Mouse (Mus musculus) embryonic facial prominence, embryonic 10.5 days (tissue): Measurements from ENCODE around the gene Thsd7b. TPM values are rescaled to one million over a fixed set of nuclear protein-coding genes. Genes with fewer than 3 reads are reported as not detected.
"Not testable (repeated sequence)": the region's sequence is repeated elsewhere in the genome, so short reads cannot be mapped to it uniquely, and the experiment has no call there.

ENCODE experiments used
- DNase-seq: peaks from one replicate; pipeline ENCODE4 v3.0.0-alpha.2; 2017; ENCODE audit warnings: low spot score
- H3K27ac ChIP-seq: fragments of 300-500 bp; sonication (generic); replicated peaks from 2 replicates; pipeline ENCODE4 v1.5.1; 2016; ENCODE audit warnings: mild to moderate bottlenecking
- H3K27me3 ChIP-seq: fragments of 300-500 bp; sonication (generic); replicated peaks from 2 replicates; pipeline ENCODE4 v1.6.1; 2016; ENCODE audit warnings: low read depth, mild to moderate bottlenecking; ENCODE audit not compliant: poor library complexity, severe bottlenecking
- H3K36me3 ChIP-seq: fragments of 300-500 bp; sonication (generic); replicated peaks from 2 replicates; pipeline ENCODE4 v1.6.1; 2016; ENCODE audit warnings: mild to moderate bottlenecking, moderate library complexity
- H3K4me1 ChIP-seq: fragments of 300-500 bp; sonication (generic); 2 replicates; pipeline ENCODE4 v1.6.1; 2016
- H3K4me3 ChIP-seq: fragments of 300-500 bp; sonication (generic); 2 replicates; pipeline ENCODE4 v1.5.1; 2016; ENCODE audit warnings: mild to moderate bottlenecking, moderate library complexity
- H3K9me3 ChIP-seq: fragments of 300-500 bp; sonication (generic); 2 replicates; pipeline ENCODE4 v1.6.1; 2016; ENCODE audit warnings: mild to moderate bottlenecking
- WGBS: fragments of 180-500 bp; shearing (Covaris S2); methylation state at CpG from one replicate; pipeline ENCODE4 v1.1.7; 2016; 5-methylcytosine and 5-hydroxymethylcytosine counted together
- polyA plus RNA-seq: library from polyadenylated mRNA; unstranded; fragments of >200 nt; fragmentation: Nextera tagmentation; extraction: Ambion mirVana; gene quantifications from 2 replicates; pipeline ENCODE4 v1.2.1, GENCODE M21; 2016

Gene Thsd7b
- polyA plus RNA-seq, 1 experiment from 2014 or later = 13.1 TPM

DNA sequence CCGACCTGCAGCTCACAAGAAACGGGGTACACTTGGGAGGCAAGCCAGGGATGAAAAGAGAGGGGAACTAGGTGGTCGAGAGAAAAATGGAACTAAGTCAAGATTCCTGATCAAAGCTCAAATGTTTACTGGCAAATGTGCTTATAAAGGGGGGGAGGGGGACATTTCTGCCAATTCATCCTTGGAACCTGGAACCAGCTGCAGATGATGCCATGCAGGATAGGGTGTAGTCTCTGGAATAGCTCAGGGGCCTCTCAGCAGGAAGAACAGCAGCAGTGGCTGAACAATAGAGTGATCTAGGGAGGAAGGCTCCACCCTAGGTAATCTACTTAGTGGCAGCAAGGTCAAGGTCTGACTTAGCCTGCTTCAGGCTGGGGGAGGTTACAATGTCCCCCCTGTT lies 972.5 kb downstream of the Thsd7b start:
- no peak overlapping the region for H3K4me3 ChIP-seq
- H3K27me3 ChIP-seq = no peaks in the 10 kb centered on the region
- H3K27ac ChIP-seq = no peak overlapping the region
- H3K4me1 ChIP-seq = no peaks in the 10 kb centered on the region
- H3K9me3 ChIP-seq = no peaks in the 10 kb centered on the region
- 86% methylated on average over 3 of the region's 3 CpGs for WGBS
- no peak for DNase-seq
- no peaks in the 10 kb centered on the region for H3K36me3 ChIP-seq

DNA sequence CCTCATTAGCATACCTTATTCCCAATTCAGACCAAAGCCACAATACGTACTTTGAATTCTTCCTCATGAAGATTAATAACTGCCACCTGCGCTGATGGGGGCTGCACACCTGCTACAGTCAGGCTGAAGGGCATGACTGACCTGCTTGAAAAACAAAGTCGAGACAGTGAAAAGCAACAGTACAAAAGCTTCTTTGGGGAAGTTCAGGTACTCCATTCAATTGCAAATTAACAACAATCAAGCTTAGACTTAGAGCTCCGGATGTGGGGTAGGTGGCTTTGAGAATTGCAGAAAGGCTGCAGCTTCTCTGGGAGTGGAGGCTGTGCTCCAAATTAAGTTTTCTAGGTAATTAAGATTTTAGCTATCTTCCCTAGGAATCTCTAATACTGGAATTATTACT lies 973.2 kb downstream of the Thsd7b start:
- not testable (repeated sequence) for H3K36me3 ChIP-seq, H3K27ac ChIP-seq
- WGBS = 85% methylated on average over 4 of the region's 4 CpGs

DNA sequence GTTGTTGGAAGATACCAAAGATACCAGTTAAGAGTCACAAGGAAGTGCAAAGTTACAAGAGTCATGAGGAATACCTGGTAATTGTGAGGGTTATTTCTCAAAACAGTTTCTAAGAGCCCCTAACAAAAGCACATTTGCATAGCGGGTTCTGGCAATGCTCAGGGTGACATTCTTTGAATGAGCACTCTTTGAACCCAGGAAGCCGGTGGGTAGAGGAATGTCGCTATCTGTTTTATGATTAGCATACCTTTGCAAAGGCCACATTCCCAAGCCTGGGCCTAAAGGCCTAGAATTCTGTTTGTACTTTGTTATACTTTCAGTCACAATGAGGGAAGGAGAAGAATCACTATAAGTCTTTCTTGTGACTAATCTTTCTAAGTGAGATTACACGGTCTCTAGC lies 973.8 kb downstream of the Thsd7b start:
- not testable (repeated sequence) for H3K27me3 ChIP-seq, H3K9me3 ChIP-seq, H3K27ac ChIP-seq, H3K4me1 ChIP-seq, DNase-seq, H3K36me3 ChIP-seq, H3K4me3 ChIP-seq
- 94% methylated on average over 4 of the region's 4 CpGs for WGBS

More for the DNA sequence above, 973.2 kb downstream of the Thsd7b start:
- not testable (repeated sequence) for H3K27me3 ChIP-seq, H3K4me1 ChIP-seq, H3K9me3 ChIP-seq, DNase-seq, H3K4me3 ChIP-seq

DNA sequence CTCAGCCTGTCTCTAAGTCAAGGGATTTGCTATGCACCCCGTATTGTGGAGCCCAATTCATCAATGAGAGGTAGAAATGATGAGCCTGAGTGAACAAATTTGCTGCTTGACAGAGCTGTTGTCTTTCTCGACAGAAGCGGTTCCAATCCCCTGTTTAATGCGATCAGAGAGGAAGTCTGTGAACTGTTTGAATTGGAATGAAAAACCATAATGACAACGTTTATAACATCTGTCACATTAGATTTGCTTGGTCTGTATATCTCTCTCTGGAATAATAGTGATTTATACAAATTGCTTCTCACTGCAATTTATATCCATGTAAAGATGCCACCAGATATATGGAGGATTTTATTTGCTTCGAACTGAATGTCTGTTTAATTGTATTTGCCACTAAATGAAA lies 988.9 kb downstream of the Thsd7b start:
- DNase-seq = no peak
- Histone ChIP-seq H3K27me3 (no peaks in the 10 kb centered on the region), H3K4me1 (no peaks in the 10 kb centered on the region), H3K27ac (no peak overlapping the region), H3K36me3 (no peaks in the 10 kb centered on the region), H3K4me3 (no peak overlapping the region), H3K9me3 (no peaks in the 10 kb centered on the region)
- WGBS = 71% methylated on average over 6 of the region's 6 CpGs
